Mouse (Mus musculus): ENCODE data around the gene Myo5a.

DNA sequence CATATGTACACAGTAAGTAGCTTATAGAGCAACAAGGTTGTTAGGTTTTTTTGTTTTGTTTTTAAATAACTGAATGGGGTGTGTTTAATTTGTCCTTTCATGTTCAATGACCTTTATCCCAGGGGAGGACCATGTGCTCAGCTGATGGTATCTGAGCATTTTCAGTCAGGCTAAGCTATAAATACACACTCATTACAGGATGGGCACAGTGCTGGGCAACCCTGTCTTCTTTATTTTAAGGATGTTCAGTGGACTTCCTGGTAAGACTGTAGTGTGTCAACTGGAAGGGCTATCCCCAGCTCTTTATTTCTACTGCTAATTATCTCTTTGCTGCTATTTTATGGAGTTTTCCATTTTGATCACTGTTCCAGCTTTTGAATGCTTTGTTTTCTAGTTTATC lies 92.8 kb downstream of the Myo5a start:
- TF ChIP-seq CTCF (IDR thresholded peaks at IDR 0.05; ENCODE audit: extremely low read depth, insufficient read depth, insufficient read length, insufficient replicate concordance) = no peak
- TF ChIP-seq POLR2A (IDR thresholded peaks at IDR 0.05; ENCODE audit: low read depth, low read length) = no peak

Data from spleen, adult 2 months (tissue).